Mouse (Mus musculus) cortical plate, adult 2 months (tissue): Measurements from ENCODE around the gene Gpm6b.

ENCODE experiments used
- CTCF ChIP-seq: fragments of 200-500 bp; IDR thresholded peaks from 2 replicates; pipeline ENCODE4 v1.5.1; 2011; ENCODE audit warnings: mild to moderate bottlenecking, control low read depth, low read length; ENCODE audit not compliant: insufficient read depth; ENCODE audit errors: extremely low read depth
- POLR2A ChIP-seq: fragments of 200-500 bp; IDR thresholded peaks from 2 replicates; pipeline ENCODE4 v1.6.1; 2011; ENCODE audit warnings: mild to moderate bottlenecking, low read length, control low read depth; ENCODE audit not compliant: insufficient read depth; ENCODE audit errors: extremely low read depth

DNA sequence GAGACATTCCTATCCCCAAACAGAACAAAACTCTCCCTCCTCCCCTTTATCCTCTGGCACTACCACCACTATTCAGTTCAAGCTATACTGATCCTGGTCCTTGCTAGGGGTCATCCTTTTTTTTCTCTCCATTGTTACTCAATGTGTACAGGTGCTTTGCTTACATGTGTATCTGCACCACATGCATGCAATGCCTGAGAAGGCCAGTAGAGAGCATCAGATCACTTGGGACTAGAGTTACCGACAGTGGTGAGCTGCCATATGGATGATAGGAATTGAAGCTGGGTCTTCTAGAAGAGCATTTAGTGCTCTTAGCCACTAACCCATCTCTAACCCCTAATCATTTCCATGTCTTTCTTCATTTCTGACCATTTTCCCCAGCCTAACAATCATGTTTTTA, 155.0 kb downstream of the Gpm6b start:
- TF ChIP-seq CTCF (no peak), POLR2A (no peak)
